Comparison of ENCODE assay signal across 8 mouse cellular contexts in genomic region chr11:69936156-69936555, GRCm38 (mm10). TPM values are rescaled to one million over a fixed set of nuclear protein-coding genes. Genes with fewer than 3 reads are reported as not detected.
A peak's percentile ranks its signal among the peaks of the same experiment; 100 is the strongest.
DNase-seq lines count a peak whose midpoint lies in the region; ATAC-seq lines count a peak whose summit lies in the region.

No protein-coding gene starts in this region.

- peak overlapping the region; percentile 99 for H3K4me2 ChIP-seq in forebrain, embryonic 11.5 days (ENCODE audit: low read depth, low read length, severe bottlenecking)
- peak overlapping the region; percentile 98 for H3K4me2 ChIP-seq in midbrain, embryonic 11.5 days

- H3K27me3 ChIP-seq in forebrain, embryonic 11.5 days (ENCODE audit: control insufficient read depth, insufficient read depth, low read length), result peaks cover 30% of the 10 kb centered on the region
- peaks cover 39% of the 10 kb centered on the region for H3K27me3 ChIP-seq in midbrain, embryonic 11.5 days (ENCODE audit: control insufficient read depth, insufficient read depth, low read length)

- peak; percentile 45; the same call in 1 of the 2 replicates for ATAC-seq in forebrain, embryonic 11.5 days (replicated peaks; ENCODE audit: low FRiP score)
- ATAC-seq in midbrain, embryonic 11.5 days (ENCODE audit: low FRiP score), result peak; percentile 38; the same call in 1 of the 2 replicates
- no peak for ATAC-seq in granulocyte monocyte progenitor cell, adult 5-6 weeks (replicated peaks; ENCODE audit: poor library complexity, severe bottlenecking)
- no peak for ATAC-seq in erythroid progenitor cell, adult 5-6 weeks (replicated peaks; ENCODE audit: low FRiP score, poor library complexity, severe bottlenecking)

- WGBS in forebrain, embryonic 11.5 days, result 2% methylated on average over 18 of the region's 30 CpGs
- WGBS in midbrain, embryonic 11.5 days, result 2% methylated on average over 30 of the region's 30 CpGs

- H3K4me1 ChIP-seq in forebrain, embryonic 11.5 days (replicated peaks; ENCODE audit: control insufficient read depth, insufficient read depth, low read length), result peaks cover 12% of the 10 kb centered on the region
- H3K4me1 ChIP-seq in midbrain, embryonic 11.5 days (ENCODE audit: control insufficient read depth, insufficient read depth, low read length), result peaks cover 10% of the 10 kb centered on the region

- no peak overlapping the region for H3K27ac ChIP-seq in forebrain, embryonic 11.5 days (ENCODE audit: low read depth, low read length)
- no peak overlapping the region for H3K27ac ChIP-seq in midbrain, embryonic 11.5 days (ENCODE audit: low read depth, low read length)

- DNase-seq in lung, adult 18-20 months, result peak; percentile 30 to 60
- no peak for DNase-seq in lung, postnatal 4 days
- DNase-seq in forebrain, embryonic 11.5 days (ENCODE audit: low spot score), result peak; percentile 76
- peak; percentile 68 for DNase-seq in kidney, adult 11 months
- DNase-seq in midbrain, embryonic 11.5 days (ENCODE audit: low spot score, missing footprints), result peak; percentile 90
- DNase-seq in layer of hippocampus, postnatal 10 days (ENCODE audit: low spot score in 2 of 2), result no peak

- no peaks in the 10 kb centered on the region for H3K9me3 ChIP-seq in forebrain, embryonic 11.5 days (ENCODE audit: control insufficient read depth, low read length)
- no peaks in the 10 kb centered on the region for H3K9me3 ChIP-seq in midbrain, embryonic 11.5 days (ENCODE audit: control insufficient read depth, low read length)

- H3K36me3 ChIP-seq in forebrain, embryonic 11.5 days (ENCODE audit: control insufficient read depth, insufficient read depth, low read length), result no peaks in the 10 kb centered on the region
- H3K36me3 ChIP-seq in midbrain, embryonic 11.5 days (ENCODE audit: control insufficient read depth, insufficient read depth, low read length), result no peaks in the 10 kb centered on the region

- H3K9ac ChIP-seq in forebrain, embryonic 11.5 days (ENCODE audit: low read length), result peak overlapping the region; percentile 68
- H3K9ac ChIP-seq in midbrain, embryonic 11.5 days (ENCODE audit: low read length), result peak overlapping the region; percentile 66

- peak overlapping the region; percentile 53 for H3K4me3 ChIP-seq in forebrain, embryonic 11.5 days (ENCODE audit: low read depth, low read length)
- H3K4me3 ChIP-seq in midbrain, embryonic 11.5 days (ENCODE audit: low read depth, low read length), result peak overlapping the region; percentile 54

RNA-seq across cellular contexts. Expression of gene Ybx2, which starts 0.6 kb away (rescaled TPM):
- polyA plus RNA-seq in forebrain, embryonic 11.5 days (2014; fragmentation: Nextera tagmentation; extraction: Ambion mirVana), result 7.1 and 10.1 TPM in 2 replicates
- polyA plus RNA-seq in midbrain, embryonic 11.5 days (2014; fragmentation: Nextera tagmentation; extraction: Ambion mirVana), result 3.2 and 5.1 TPM in 2 replicates
- not detected in 2 replicates for total RNA-seq in granulocyte monocyte progenitor cell, adult 5-6 weeks (2014; fragmentation: Nextera tagmentation)
- 2.1 TPM in 1 of 2 replicates, not detected in the other for total RNA-seq in granulocyte monocyte progenitor cell, adult 5-6 weeks (2017)
- 1 to 10 TPM; 9.2 to 9.5 TPM for total RNA-seq in layer of hippocampus, postnatal 10 days (2021)
- not detected in 2 replicates for total RNA-seq in erythroid progenitor cell, adult 5-6 weeks (2015; ENCODE audit: low replicate concordance)
- 3.9 TPM in 1 of 2 replicates, not detected in the other for total RNA-seq in erythroid progenitor cell, adult 5-6 weeks (2017; ENCODE audit: low replicate concordance)

RNA-seq across cellular contexts. Expression of gene Slc2a4, which starts 11.8 kb away (rescaled TPM):
- polyA plus RNA-seq in forebrain, embryonic 11.5 days (2014; fragmentation: Nextera tagmentation; extraction: Ambion mirVana), result 13.7 and 14.8 TPM in 2 replicates
- polyA plus RNA-seq in midbrain, embryonic 11.5 days (2014; fragmentation: Nextera tagmentation; extraction: Ambion mirVana), result 6.3 and 7.8 TPM in 2 replicates
- not detected in 2 replicates for total RNA-seq in granulocyte monocyte progenitor cell, adult 5-6 weeks (2014; fragmentation: Nextera tagmentation)
- total RNA-seq in granulocyte monocyte progenitor cell, adult 5-6 weeks (2017), result not detected in 2 replicates
- 1 to 10 TPM; 1.7 to 2.0 TPM for total RNA-seq in layer of hippocampus, postnatal 10 days (2021)
- total RNA-seq in erythroid progenitor cell, adult 5-6 weeks (2015; ENCODE audit: low replicate concordance), result 94.7 and 103 TPM in 2 replicates
- 246 and 613 TPM in 2 replicates for total RNA-seq in erythroid progenitor cell, adult 5-6 weeks (2017; ENCODE audit: low replicate concordance)

RNA-seq across cellular contexts. Expression of gene Eif5a, which starts 14.4 kb away (rescaled TPM):
- 2,045 and 2,063 TPM in 2 replicates for polyA plus RNA-seq in forebrain, embryonic 11.5 days (2014; fragmentation: Nextera tagmentation; extraction: Ambion mirVana)
- 1,778 and 1,800 TPM in 2 replicates for polyA plus RNA-seq in midbrain, embryonic 11.5 days (2014; fragmentation: Nextera tagmentation; extraction: Ambion mirVana)
- 1,453 and 1,476 TPM in 2 replicates for total RNA-seq in granulocyte monocyte progenitor cell, adult 5-6 weeks (2014; fragmentation: Nextera tagmentation)
- total RNA-seq in granulocyte monocyte progenitor cell, adult 5-6 weeks (2017), result 890 and 976 TPM in 2 replicates
- 100 to 1,000 TPM; 479 to 501 TPM for total RNA-seq in layer of hippocampus, postnatal 10 days (2021)
- 394 and 471 TPM in 2 replicates for total RNA-seq in erythroid progenitor cell, adult 5-6 weeks (2015; ENCODE audit: low replicate concordance)
- total RNA-seq in erythroid progenitor cell, adult 5-6 weeks (2017; ENCODE audit: low replicate concordance), result 246 and 254 TPM in 2 replicates

RNA-seq across cellular contexts. Expression of gene Gps2, which starts 22.5 kb away (rescaled TPM):
- polyA plus RNA-seq in forebrain, embryonic 11.5 days (2014; fragmentation: Nextera tagmentation; extraction: Ambion mirVana), result 99.2 and 106 TPM in 2 replicates
- polyA plus RNA-seq in midbrain, embryonic 11.5 days (2014; fragmentation: Nextera tagmentation; extraction: Ambion mirVana), result 92.2 and 95.8 TPM in 2 replicates
- 71.5 and 99.8 TPM in 2 replicates for total RNA-seq in granulocyte monocyte progenitor cell, adult 5-6 weeks (2014; fragmentation: Nextera tagmentation)
- 47.1 and 58.2 TPM in 2 replicates for total RNA-seq in granulocyte monocyte progenitor cell, adult 5-6 weeks (2017)
- total RNA-seq in layer of hippocampus, postnatal 10 days (2021), result 10 to 100 TPM; 27.8 to 30.2 TPM
- total RNA-seq in erythroid progenitor cell, adult 5-6 weeks (2015; ENCODE audit: low replicate concordance), result 268 and 359 TPM in 2 replicates
- total RNA-seq in erythroid progenitor cell, adult 5-6 weeks (2017; ENCODE audit: low replicate concordance), result 130 and 161 TPM in 2 replicates

RNA-seq across cellular contexts. Expression of gene Cldn7, which starts 28.4 kb away (rescaled TPM):
- 3.2 and 6.4 TPM in 2 replicates for polyA plus RNA-seq in forebrain, embryonic 11.5 days (2014; fragmentation: Nextera tagmentation; extraction: Ambion mirVana)
- polyA plus RNA-seq in midbrain, embryonic 11.5 days (2014; fragmentation: Nextera tagmentation; extraction: Ambion mirVana), result 2.3 and 2.7 TPM in 2 replicates
- total RNA-seq in granulocyte monocyte progenitor cell, adult 5-6 weeks (2014; fragmentation: Nextera tagmentation), result not detected in 2 replicates
- total RNA-seq in granulocyte monocyte progenitor cell, adult 5-6 weeks (2017), result not detected in 2 replicates
- not detected for total RNA-seq in layer of hippocampus, postnatal 10 days (2021)
- not detected in 2 replicates for total RNA-seq in erythroid progenitor cell, adult 5-6 weeks (2015; ENCODE audit: low replicate concordance)
- total RNA-seq in erythroid progenitor cell, adult 5-6 weeks (2017; ENCODE audit: low replicate concordance), result not detected in 2 replicates

Comparison
In these comparisons a context has a peak if more than half of its experiments do, and no peak if none do; other contexts are left out.
1. DNase-seq: peak in lung, adult 18-20 months (2 of 2), forebrain, embryonic 11.5 days (single experiment), kidney, adult 11 months (single experiment) and midbrain, embryonic 11.5 days (single experiment); none in lung, postnatal 4 days (0 of 2) and layer of hippocampus, postnatal 10 days (0 of 2).
2. ATAC-seq: peak in forebrain, embryonic 11.5 days (single experiment) and midbrain, embryonic 11.5 days (single experiment); none in granulocyte monocyte progenitor cell, adult 5-6 weeks (single experiment) and erythroid progenitor cell, adult 5-6 weeks (single experiment).
3. RNA of gene Slc2a4, which starts 11.8 kb away (total RNA-seq): 94.7 to 613 TPM in erythroid progenitor cell, adult 5-6 weeks; 1.7 to 2.0 TPM in layer of hippocampus, postnatal 10 days and not detected in granulocyte monocyte progenitor cell, adult 5-6 weeks; every median in the first group is over 10 times any median in the second.